Mouse (Mus musculus) hindbrain, embryonic 14.5 days (tissue): ENCODE measurements around the gene Ackr2. TPM values are rescaled to one million over a fixed set of nuclear protein-coding genes. Genes with fewer than 3 reads are reported as not detected.

Experiments used
- ATAC-seq: fragments of 200-750 bp; cut with Nextera tagmentation; 2 replicates; pipeline ENCODE4 v1.8.0; 2017; ENCODE audit warnings: moderate number of reproducible peaks, mild to moderate bottlenecking, moderate TSS enrichment, moderate library complexity; ENCODE audit not compliant: low FRiP score
- DNase-seq: peaks from one replicate; pipeline ENCODE4 v3.0.0-alpha.2; 2015; ENCODE audit warnings: low spot score
- H3K27ac ChIP-seq: fragments of 300-500 bp; sonication (generic); 2 replicates; pipeline ENCODE4 v1.5.1; 2014; ENCODE audit warnings: mild to moderate bottlenecking, moderate library complexity
- H3K27me3 ChIP-seq: fragments of 300-500 bp; sonication (generic); 2 replicates; pipeline ENCODE4 v1.6.1; 2014; ENCODE audit warnings: mild to moderate bottlenecking, low read length, mixed read lengths; ENCODE audit not compliant: control insufficient read depth, insufficient read depth
- H3K36me3 ChIP-seq: fragments of 300-500 bp; sonication (generic); replicated peaks from 2 replicates; pipeline ENCODE4 v1.6.1; 2014; ENCODE audit not compliant: control insufficient read depth, insufficient read depth
- H3K4me1 ChIP-seq: fragments of 300-500 bp; sonication (generic); replicated peaks from 2 replicates; pipeline ENCODE4 v1.6.1; 2014; ENCODE audit warnings: antibody characterized with exemption, low read length, mixed read lengths; ENCODE audit not compliant: control insufficient read depth, insufficient read depth
- H3K4me2 ChIP-seq: fragments of 300-500 bp; sonication (generic); replicated peaks from 2 replicates; pipeline ENCODE4 v1.6.1; 2014; ENCODE audit warnings: mild to moderate bottlenecking, moderate library complexity
- H3K4me3 ChIP-seq: fragments of 300-500 bp; sonication (generic); replicated peaks from 2 replicates; pipeline ENCODE4 v1.5.1; 2014; ENCODE audit warnings: mild to moderate bottlenecking, low read length
- H3K9ac ChIP-seq: fragments of 300-500 bp; sonication (generic); 2 replicates; pipeline ENCODE4 v1.6.1; 2014
- H3K9me3 ChIP-seq: fragments of 300-500 bp; sonication (generic); 2 replicates; pipeline ENCODE4 v1.6.1; 2016; ENCODE audit warnings: low read length; ENCODE audit not compliant: control insufficient read depth
- WGBS: fragments of 180-500 bp; shearing (Covaris S2); extraction: QIAGEN DNeasy Blood & Tissue Kit; methylation state at CpG from one replicate; pipeline ENCODE4 v1.1.7; 2014; 5-methylcytosine and 5-hydroxymethylcytosine counted together
- polyA plus RNA-seq: library from polyadenylated mRNA; unstranded; fragments of >200 nt; fragmentation: Nextera tagmentation; extraction: Ambion mirVana; gene quantifications from 2 replicates; pipeline ENCODE4 v1.2.1, GENCODE M21; 2014

Gene Ackr2
- polyA plus RNA-seq, 1 experiment from 2014 or later: 2.4 TPM

GRCm38 (mm10) chr9:121900282-121900855 lies 2.2 kb downstream of the Ackr2 start:
- no peaks in the 10 kb centered on the region for H3K4me1 ChIP-seq
- H3K27me3 ChIP-seq: no peaks in the 10 kb centered on the region
- H3K4me2 ChIP-seq: no peak overlapping the region
- no peak overlapping the region for H3K9ac ChIP-seq
- WGBS: 89% methylated on average over 5 of the region's 5 CpGs
- H3K36me3 ChIP-seq: no peaks in the 10 kb centered on the region
- DNase-seq: no peak
- H3K27ac ChIP-seq: no peak overlapping the region
- ATAC-seq: no peak
- no peak overlapping the region for H3K4me3 ChIP-seq
- H3K9me3 ChIP-seq: no peaks in the 10 kb centered on the region

GRCm38 (mm10) chr9:121901710-121902700 lies 3.9 kb downstream of the Ackr2 start:
- H3K4me3 ChIP-seq: no peak overlapping the region
- H3K27ac ChIP-seq: no peak overlapping the region
- H3K4me2 ChIP-seq: no peak overlapping the region
- 84% methylated on average over 5 of the region's 5 CpGs for WGBS
- H3K36me3 ChIP-seq: no peaks in the 10 kb centered on the region
- no peak overlapping the region for H3K9ac ChIP-seq
- H3K27me3 ChIP-seq: no peaks in the 10 kb centered on the region
- DNase-seq: no peak
- H3K4me1 ChIP-seq: no peaks in the 10 kb centered on the region
- ATAC-seq: no peak
- no peaks in the 10 kb centered on the region for H3K9me3 ChIP-seq

- no peak overlapping the region for H3K9ac ChIP-seq
- no peaks in the 10 kb centered on the region for H3K36me3 ChIP-seq
- no peak overlapping the region for H3K4me2 ChIP-seq
- H3K4me1 ChIP-seq: no peaks in the 10 kb centered on the region
- 86% methylated on average over 8 of the region's 8 CpGs for WGBS
- no peak overlapping the region for H3K27ac ChIP-seq
- no peaks in the 10 kb centered on the region for H3K9me3 ChIP-seq
- ATAC-seq (no peak), DNase-seq (no peak)
- H3K4me3 ChIP-seq: no peak overlapping the region
- H3K27me3 ChIP-seq: no peaks in the 10 kb centered on the region
Measured at GRCm38 (mm10) chr9:121903476-121904305, 5.5 kb downstream of the Ackr2 start.

- 87% methylated on average over 4 of the region's 4 CpGs for WGBS
- Histone ChIP-seq H3K36me3 (no peaks in the 10 kb centered on the region), H3K9me3 (no peaks in the 10 kb centered on the region), H3K27me3 (no peaks in the 10 kb centered on the region), H3K4me1 (no peaks in the 10 kb centered on the region), H3K9ac (no peak overlapping the region), H3K27ac (no peak overlapping the region), H3K4me2 (no peak overlapping the region), H3K4me3 (no peak overlapping the region)
- ATAC-seq (no peak), DNase-seq (no peak)
Measured at GRCm38 (mm10) chr9:121904319-121904718, 6.2 kb downstream of the Ackr2 start.

GRCm38 (mm10) chr9:121904946-121905345 lies 6.8 kb downstream of the Ackr2 start:
- Histone ChIP-seq H3K9me3 (no peaks in the 10 kb centered on the region), H3K9ac (no peak overlapping the region), H3K27me3 (no peaks in the 10 kb centered on the region), H3K4me2 (no peak overlapping the region), H3K4me3 (no peak overlapping the region), H3K27ac (no peak overlapping the region), H3K4me1 (no peaks in the 10 kb centered on the region), H3K36me3 (no peaks in the 10 kb centered on the region)
- no peak for DNase-seq
- no peak for ATAC-seq
- WGBS: 94% methylated on average over 7 of the region's 7 CpGs

- Histone ChIP-seq H3K4me3 (no peak overlapping the region), H3K9me3 (no peaks in the 10 kb centered on the region), H3K9ac (no peak overlapping the region), H3K27me3 (no peaks in the 10 kb centered on the region), H3K36me3 (no peaks in the 10 kb centered on the region), H3K27ac (no peak overlapping the region), H3K4me2 (no peak overlapping the region), H3K4me1 (no peaks in the 10 kb centered on the region)
- no peak for ATAC-seq
- DNase-seq: no peak
- 81% methylated on average over 4 of the region's 4 CpGs for WGBS
Measured at GRCm38 (mm10) chr9:121905556-121906185, 7.5 kb downstream of the Ackr2 start.

- no peaks in the 10 kb centered on the region for H3K9me3 ChIP-seq
- no peaks in the 10 kb centered on the region for H3K36me3 ChIP-seq
- 85% methylated on average over 5 of the region's 5 CpGs for WGBS
- ATAC-seq: no peak
- H3K4me3 ChIP-seq: no peak overlapping the region
- no peak overlapping the region for H3K9ac ChIP-seq
- DNase-seq: no peak
- H3K27ac ChIP-seq: no peak overlapping the region
- H3K27me3 ChIP-seq: no peaks in the 10 kb centered on the region
- no peaks in the 10 kb centered on the region for H3K4me1 ChIP-seq
- no peak overlapping the region for H3K4me2 ChIP-seq
Measured at GRCm38 (mm10) chr9:121906456-121906855, 8.3 kb downstream of the Ackr2 start.

GRCm38 (mm10) chr9:121907356-121908070 lies 9.4 kb downstream of the Ackr2 start:
- ATAC-seq: no peak
- H3K27me3 ChIP-seq: no peaks in the 10 kb centered on the region
- 71% methylated on average over 10 of the region's 10 CpGs for WGBS
- no peaks in the 10 kb centered on the region for H3K4me1 ChIP-seq
- no peak overlapping the region for H3K27ac ChIP-seq
- H3K4me3 ChIP-seq: no peak overlapping the region
- no peak overlapping the region for H3K9ac ChIP-seq
- no peak overlapping the region for H3K4me2 ChIP-seq
- no peaks in the 10 kb centered on the region for H3K9me3 ChIP-seq
- no peak for DNase-seq
- H3K36me3 ChIP-seq: no peaks in the 10 kb centered on the region
